Mouse (Mus musculus): ENCODE data around the gene Rpl12. TPM values are rescaled to one million over a fixed set of nuclear protein-coding genes. Genes with fewer than 3 reads are reported as not detected.
A peak's percentile ranks its signal among the peaks of the same experiment; 100 is the strongest.

The Rpl12 gene
- polyA plus RNA-seq, 1 experiment = 7.5 TPM

GRCm38 (mm10) chr2:32963981-32964380 lies 2.6 kb downstream of the Rpl12 start:
- Histone ChIP-seq H3K27ac (replicated peaks; ENCODE audit: low read depth, low read length) (no peak overlapping the region), H3K4me1 (ENCODE audit: control insufficient read depth, insufficient read depth, insufficient read length, low read length) (peaks cover 7% of the 10 kb centered on the region; the same call in 1 of the 2 replicates), H3K4me3 (ENCODE audit: insufficient read depth, low read depth, low read length) (no peak overlapping the region)

- H3K4me1 ChIP-seq (ENCODE audit: control insufficient read depth, insufficient read depth, insufficient read length, low read length) = peaks cover 7% of the 10 kb centered on the region; the same call in 1 of the 2 replicates
- H3K4me3 ChIP-seq (ENCODE audit: insufficient read depth, low read depth, low read length) = no peak overlapping the region
- H3K27ac ChIP-seq (replicated peaks; ENCODE audit: low read depth, low read length) = no peak overlapping the region
These were observed 3.5 kb downstream of the Rpl12 start for GRCm38 (mm10) chr2:32964659-32965457.

GRCm38 (mm10) chr2:32965511-32966183 lies 4.3 kb downstream of the Rpl12 start:
- Histone ChIP-seq H3K27ac (replicated peaks; ENCODE audit: low read depth, low read length) (no peak overlapping the region), H3K4me1 (ENCODE audit: control insufficient read depth, insufficient read depth, insufficient read length, low read length) (peaks cover 6% of the 10 kb centered on the region; the same call in 1 of the 2 replicates), H3K4me3 (ENCODE audit: insufficient read depth, low read depth, low read length) (no peak overlapping the region)

- peak overlapping the region; percentile 97 for H3K27ac ChIP-seq (replicated peaks; ENCODE audit: low read depth, low read length)
- peak overlapping the region; percentile 78 for H3K4me3 ChIP-seq (ENCODE audit: insufficient read depth, low read depth, low read length)
- 0 out of 2 replicates have a peak, but pooled peaks cover 3% of the 10 kb centered on the region for H3K4me1 ChIP-seq (ENCODE audit: control insufficient read depth, insufficient read depth, insufficient read length, low read length)
These were observed 4.9 kb downstream of the Rpl12 start for GRCm38 (mm10) chr2:32966184-32966688.

- Histone ChIP-seq H3K27ac (replicated peaks; ENCODE audit: low read depth, low read length) (peak overlapping the region; percentile 97), H3K4me1 (ENCODE audit: control insufficient read depth, insufficient read depth, insufficient read length, low read length) (0 out of 2 replicates have a peak, but pooled peaks cover 3% of the 10 kb centered on the region), H3K4me3 (ENCODE audit: insufficient read depth, low read depth, low read length) (peak overlapping the region; percentile 78)
These were observed 5.6 kb downstream of the Rpl12 start for GRCm38 (mm10) chr2:32966689-32967631.

- Histone ChIP-seq H3K4me3 (ENCODE audit: insufficient read depth, low read depth, low read length) (peak overlapping the region; percentile 78; the same call in 1 of the 2 replicates), H3K4me1 (ENCODE audit: control insufficient read depth, insufficient read depth, insufficient read length, low read length) (0 out of 2 replicates have a peak, but pooled peaks cover 3% of the 10 kb centered on the region), H3K27ac (replicated peaks; ENCODE audit: low read depth, low read length) (peak overlapping the region; percentile 97; the same call in 1 of the 2 replicates)
These were observed 6.8 kb downstream of the Rpl12 start for GRCm38 (mm10) chr2:32968024-32968614.

- no peak overlapping the region for H3K4me3 ChIP-seq (ENCODE audit: insufficient read depth, low read depth, low read length)
These were observed 8.0 kb downstream of the Rpl12 start for GRCm38 (mm10) chr2:32969326-32969725.

GRCm38 (mm10) chr2:32971235-32971634 lies 9.9 kb downstream of the Rpl12 start:
- Histone ChIP-seq H3K27ac (replicated peaks; ENCODE audit: low read depth, low read length) (no peak overlapping the region), H3K4me1 (ENCODE audit: control insufficient read depth, insufficient read depth, insufficient read length, low read length) (0 out of 2 replicates have a peak, but pooled peaks cover 3% of the 10 kb centered on the region), H3K4me3 (ENCODE audit: insufficient read depth, low read depth, low read length) (no peak overlapping the region)

More at GRCm38 (mm10) chr2:32969326-32969725, 8.0 kb downstream of the Rpl12 start:
- Histone ChIP-seq H3K4me1 (ENCODE audit: control insufficient read depth, insufficient read depth, insufficient read length, low read length) (0 out of 2 replicates have a peak, but pooled peaks cover 3% of the 10 kb centered on the region), H3K27ac (replicated peaks; ENCODE audit: low read depth, low read length) (0 out of 2 replicates have a peak overlapping the region, but pooled peaks have one; percentile 16)

- Histone ChIP-seq H3K27ac (replicated peaks; ENCODE audit: low read depth, low read length) (no peak overlapping the region), H3K4me3 (ENCODE audit: insufficient read depth, low read depth, low read length) (no peak overlapping the region), H3K4me1 (ENCODE audit: control insufficient read depth, insufficient read depth, insufficient read length, low read length) (no peaks in the 10 kb centered on the region)
These were observed 12.9 kb downstream of the Rpl12 start for GRCm38 (mm10) chr2:32974216-32974615.

- H3K4me3 ChIP-seq (ENCODE audit: insufficient read depth, low read depth, low read length) = no peak overlapping the region
- H3K4me1 ChIP-seq (ENCODE audit: control insufficient read depth, insufficient read depth, insufficient read length, low read length) = no peaks in the 10 kb centered on the region
- no peak overlapping the region for H3K27ac ChIP-seq (replicated peaks; ENCODE audit: low read depth, low read length)
These were observed 15.8 kb downstream of the Rpl12 start for GRCm38 (mm10) chr2:32977114-32977513.

GRCm38 (mm10) chr2:32978675-32979074 lies 17.3 kb downstream of the Rpl12 start:
- no peaks in the 10 kb centered on the region for H3K4me1 ChIP-seq (ENCODE audit: control insufficient read depth, insufficient read depth, insufficient read length, low read length)
- H3K4me3 ChIP-seq (ENCODE audit: insufficient read depth, low read depth, low read length) = no peak overlapping the region
- no peak overlapping the region for H3K27ac ChIP-seq (replicated peaks; ENCODE audit: low read depth, low read length)

GRCm38 (mm10) chr2:32979675-32980074 lies 18.3 kb downstream of the Rpl12 start:
- no peak overlapping the region for H3K27ac ChIP-seq (replicated peaks; ENCODE audit: low read depth, low read length)
- no peaks in the 10 kb centered on the region for H3K4me1 ChIP-seq (ENCODE audit: control insufficient read depth, insufficient read depth, insufficient read length, low read length)
- H3K4me3 ChIP-seq (ENCODE audit: insufficient read depth, low read depth, low read length) = no peak overlapping the region

- no peak overlapping the region for H3K27ac ChIP-seq (replicated peaks; ENCODE audit: low read depth, low read length)
These were observed 19.9 kb downstream of the Rpl12 start for GRCm38 (mm10) chr2:32981281-32981680.

GRCm38 (mm10) chr2:32981725-32982271 lies 20.4 kb downstream of the Rpl12 start, which contains the start of gene Slc2a8:
Gene Slc2a8 (minus strand): TSS chr2:32982083.
- Histone ChIP-seq H3K27ac (replicated peaks; ENCODE audit: low read depth, low read length) (no peak within 1 kb of the TSS), H3K4me3 (ENCODE audit: insufficient read depth, low read depth, low read length) (peak within 1 kb of the TSS; percentile 79), H3K4me1 (ENCODE audit: control insufficient read depth, insufficient read depth, insufficient read length, low read length) (no peaks in the 10 kb centered on the region)

More at GRCm38 (mm10) chr2:32981281-32981680, 19.9 kb downstream of the Rpl12 start:
- H3K4me3 ChIP-seq (ENCODE audit: insufficient read depth, low read depth, low read length) = peak overlapping the region; percentile 79
- no peaks in the 10 kb centered on the region for H3K4me1 ChIP-seq (ENCODE audit: control insufficient read depth, insufficient read depth, insufficient read length, low read length)

Measured in brown adipose tissue, adult 24 weeks (tissue).